Mouse (Mus musculus) heart, embryonic 14.5 days (tissue): ENCODE measurements around the gene Rtn4rl1. TPM values are rescaled to one million over a fixed set of nuclear protein-coding genes. Genes with fewer than 3 reads are reported as not detected.

Source experiments
- ATAC-seq: fragments of 200-750 bp; cut with Nextera tagmentation; 2 replicates; pipeline ENCODE4 v1.8.0; 2017; ENCODE audit warnings: low read depth, moderate TSS enrichment; ENCODE audit not compliant: insufficient number of reproducible peaks, insufficient read depth, low FRiP score
- H3K27ac ChIP-seq, 2 experiments: fragments of 200-500 bp in 1 of 2; fragments of 300-500 bp in 1 of 2; sonication (generic) in 1 of 2; replicated peaks in 1 of 2; 2 replicates each; pipeline ENCODE4 v1.5.1; 2012 to 2014; ENCODE audit warnings: low read depth in 2 of 2, low read length in 2 of 2, control low read depth in 1 of 2, mild to moderate bottlenecking in 1 of 2, mixed read lengths in 1 of 2; ENCODE audit not compliant: control insufficient read depth in 1 of 2, insufficient read depth in 1 of 2
- H3K27me3 ChIP-seq: fragments of 300-500 bp; sonication (generic); 2 replicates; pipeline ENCODE4 v1.6.1; 2014; ENCODE audit warnings: mild to moderate bottlenecking, low read length, control low read depth; ENCODE audit not compliant: control insufficient read depth, insufficient read depth
- H3K36me3 ChIP-seq: fragments of 300-500 bp; sonication (generic); 2 replicates; pipeline ENCODE4 v1.6.1; 2014; ENCODE audit warnings: mild to moderate bottlenecking, control low read depth, low read length, mixed read lengths; ENCODE audit not compliant: control insufficient read depth, insufficient read depth
- H3K4me1 ChIP-seq, 2 experiments: fragments of 200-500 bp in 1 of 2; fragments of 300-500 bp in 1 of 2; sonication (generic) in 1 of 2; 2 replicates each; pipeline ENCODE4 v1.6.1; 2012 to 2014; ENCODE audit warnings: low read length in 2 of 2, control low read depth in 1 of 2, mixed read lengths in 1 of 2; ENCODE audit not compliant: control insufficient read depth in 2 of 2, insufficient read depth in 2 of 2
- H3K4me2 ChIP-seq: fragments of 300-500 bp; sonication (generic); 2 replicates; pipeline ENCODE4 v1.6.1; 2014; ENCODE audit warnings: mild to moderate bottlenecking, low read length
- H3K4me3 ChIP-seq, 2 experiments: fragments of 200-500 bp in 1 of 2; fragments of 300-500 bp in 1 of 2; sonication (generic) in 1 of 2; 2 replicates each; pipeline ENCODE4 v1.5.1; 2012 to 2014; ENCODE audit warnings: low read length in 2 of 2, mild to moderate bottlenecking in 2 of 2, control low read depth in 1 of 2, low read depth in 1 of 2, moderate library complexity in 1 of 2; ENCODE audit not compliant: control insufficient read depth in 1 of 2, insufficient read depth in 1 of 2
- H3K9ac ChIP-seq: fragments of 300-500 bp; sonication (generic); 2 replicates; pipeline ENCODE4 v1.6.1; 2014; ENCODE audit warnings: mild to moderate bottlenecking, low read length
- H3K9me3 ChIP-seq: fragments of 300-500 bp; sonication (generic); 2 replicates; pipeline ENCODE4 v1.6.1; 2016; ENCODE audit warnings: low read length, control low read depth; ENCODE audit not compliant: control insufficient read depth
- WGBS: fragments of 180-500 bp; shearing (Covaris S2); extraction: QIAGEN DNeasy Blood & Tissue Kit; methylation state at CpG from one replicate; pipeline ENCODE4 v1.1.7; 2014; 5-methylcytosine and 5-hydroxymethylcytosine counted together
- polyA plus RNA-seq: library from polyadenylated mRNA; unstranded; fragments of >200 nt; fragmentation: Nextera tagmentation; extraction: Ambion mirVana; gene quantifications from 2 replicates; pipeline ENCODE4 v1.2.1, GENCODE M21; 2014

The Rtn4rl1 gene
- polyA plus RNA-seq, 1 experiment from 2014 or later, result 17.3 TPM

GRCm38 (mm10) chr11:75178011-75178410 lies 15.6 kb upstream of the Rtn4rl1 start:
- H3K27ac ChIP-seq, result peak overlapping the region in 1 of 2 experiments; percentile 75; a peak in 2 of 4 replicates

DNA sequence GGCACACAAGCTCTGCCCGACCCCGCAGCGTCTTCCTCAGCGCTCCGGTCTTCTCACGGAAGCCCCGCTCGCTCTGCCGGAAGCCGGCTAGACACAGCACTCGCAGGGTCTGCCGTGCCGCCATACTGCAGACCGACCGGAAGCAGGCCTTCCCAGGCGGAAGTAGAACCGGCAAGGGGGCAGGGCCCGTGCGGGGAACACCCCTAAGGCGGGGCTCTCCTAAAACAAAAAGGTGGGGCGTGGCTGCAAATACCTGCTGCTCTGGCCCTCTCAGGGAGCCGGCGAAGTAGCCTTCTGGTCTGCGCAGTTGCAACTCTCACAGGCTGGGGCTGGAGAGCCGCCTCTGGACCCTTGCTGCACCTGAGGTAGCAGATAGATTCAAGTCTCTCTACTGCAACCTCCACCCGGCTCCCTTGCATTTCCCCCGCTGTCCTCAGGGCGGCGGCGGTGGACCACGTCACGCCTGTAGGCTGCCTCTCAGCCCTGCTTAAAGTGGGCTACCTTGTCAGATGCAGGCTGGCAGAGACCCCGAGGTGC lies 14.8 kb upstream of the Rtn4rl1 start, which contains the start of gene Ovca2:
Gene Ovca2 (minus strand): TSS at position 164 of the 537 bp plus-strand sequence.
- H3K27ac ChIP-seq, result peak within 1 kb of the TSS; percentile 70 to 75
- peaks cover 60% of the 10 kb centered on the region for H3K36me3 ChIP-seq
- peak within 1 kb of the TSS; percentile 75 to 77 for H3K4me3 ChIP-seq
- peaks cover 8 to 19% of the 10 kb centered on the region in 2 experiments for H3K4me1 ChIP-seq
- ATAC-seq, result peak; percentile 88
- H3K9me3 ChIP-seq, result no peaks in the 10 kb centered on the region
- peak within 1 kb of the TSS; percentile 88 for H3K9ac ChIP-seq
- peak within 1 kb of the TSS; percentile 73 for H3K4me2 ChIP-seq
- no peaks in the 10 kb centered on the region for H3K27me3 ChIP-seq
- WGBS, result under 1% methylated on average over 32 of the region's 33 CpGs

More at GRCm38 (mm10) chr11:75178011-75178410, 15.6 kb upstream of the Rtn4rl1 start:
- H3K4me2 ChIP-seq, result peak overlapping the region; percentile 73
- H3K36me3 ChIP-seq, result peaks cover 52% of the 10 kb centered on the region
- H3K9ac ChIP-seq, result peak overlapping the region; percentile 88
- peaks cover 10 to 23% of the 10 kb centered on the region in 2 experiments for H3K4me1 ChIP-seq
- peaks cover 5% of the 10 kb centered on the region for H3K27me3 ChIP-seq
- WGBS, result 52% methylated on average over 12 of the region's 12 CpGs
- no peaks in the 10 kb centered on the region for H3K9me3 ChIP-seq
- no peak for ATAC-seq
- H3K4me3 ChIP-seq, result peak overlapping the region; percentile 75 to 77

GRCm38 (mm10) chr11:75183917-75184570 lies 9.5 kb upstream of the Rtn4rl1 start:
- no peak overlapping the region for H3K4me3 ChIP-seq
- H3K27me3 ChIP-seq, result no peaks in the 10 kb centered on the region
- H3K36me3 ChIP-seq, result peaks cover 60% of the 10 kb centered on the region
- no peak overlapping the region for H3K27ac ChIP-seq
- H3K9ac ChIP-seq, result no peak overlapping the region
- H3K4me1 ChIP-seq, result peaks cover 3 to 9% of the 10 kb centered on the region in 2 experiments
- 70% methylated on average over 2 of the region's 2 CpGs for WGBS
- H3K4me2 ChIP-seq, result no peak overlapping the region
- no peak for ATAC-seq
- H3K9me3 ChIP-seq, result no peaks in the 10 kb centered on the region

GRCm38 (mm10) chr11:75184573-75184972 lies 9.0 kb upstream of the Rtn4rl1 start:
- 92% methylated on average over 5 of the region's 5 CpGs for WGBS
- no peak for ATAC-seq

DNA sequence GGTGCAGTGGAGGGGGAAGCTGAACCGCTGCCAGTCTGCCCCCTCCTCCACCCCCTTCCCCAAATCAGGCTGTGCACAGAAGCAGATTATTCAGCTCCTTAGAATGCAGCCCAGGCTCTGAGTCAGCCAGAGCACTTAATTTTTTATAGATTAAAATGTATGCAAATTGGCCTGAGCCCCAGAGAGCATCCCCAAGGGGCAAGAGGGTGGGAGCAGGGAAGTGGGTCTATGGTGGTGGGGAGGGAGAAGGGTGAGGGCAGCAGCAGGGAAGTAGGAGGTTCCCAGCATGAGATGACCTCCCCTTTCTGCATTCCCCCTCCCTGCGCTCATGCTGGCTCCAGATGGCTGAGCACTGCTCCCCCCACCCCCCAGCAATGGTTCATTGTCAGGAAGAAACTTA lies 8.6 kb upstream of the Rtn4rl1 start:
- no peak for ATAC-seq
- WGBS, result 88% methylated on average over 2 of the region's 2 CpGs
- H3K9me3 ChIP-seq, result no peaks in the 10 kb centered on the region
- H3K4me2 ChIP-seq, result no peak overlapping the region
- H3K27ac ChIP-seq, result no peak overlapping the region
- no peak overlapping the region for H3K9ac ChIP-seq
- H3K4me3 ChIP-seq, result no peak overlapping the region
- H3K4me1 ChIP-seq, result peaks cover 0 to 11% of the 10 kb centered on the region in 2 experiments; a peak in 2 of 4 replicates
- no peaks in the 10 kb centered on the region for H3K27me3 ChIP-seq
- peaks cover 58% of the 10 kb centered on the region for H3K36me3 ChIP-seq

More at GRCm38 (mm10) chr11:75184573-75184972, 9.0 kb upstream of the Rtn4rl1 start:
- Histone ChIP-seq H3K27me3 (no peaks in the 10 kb centered on the region), H3K9ac (no peak overlapping the region), H3K4me3 (no peak overlapping the region), H3K36me3 (peaks cover 60% of the 10 kb centered on the region), H3K9me3 (no peaks in the 10 kb centered on the region), H3K4me2 (no peak overlapping the region), H3K27ac (no peak overlapping the region), H3K4me1 (peaks cover under 1 to 9% of the 10 kb centered on the region in 2 experiments; a peak in 3 of 4 replicates)

DNA sequence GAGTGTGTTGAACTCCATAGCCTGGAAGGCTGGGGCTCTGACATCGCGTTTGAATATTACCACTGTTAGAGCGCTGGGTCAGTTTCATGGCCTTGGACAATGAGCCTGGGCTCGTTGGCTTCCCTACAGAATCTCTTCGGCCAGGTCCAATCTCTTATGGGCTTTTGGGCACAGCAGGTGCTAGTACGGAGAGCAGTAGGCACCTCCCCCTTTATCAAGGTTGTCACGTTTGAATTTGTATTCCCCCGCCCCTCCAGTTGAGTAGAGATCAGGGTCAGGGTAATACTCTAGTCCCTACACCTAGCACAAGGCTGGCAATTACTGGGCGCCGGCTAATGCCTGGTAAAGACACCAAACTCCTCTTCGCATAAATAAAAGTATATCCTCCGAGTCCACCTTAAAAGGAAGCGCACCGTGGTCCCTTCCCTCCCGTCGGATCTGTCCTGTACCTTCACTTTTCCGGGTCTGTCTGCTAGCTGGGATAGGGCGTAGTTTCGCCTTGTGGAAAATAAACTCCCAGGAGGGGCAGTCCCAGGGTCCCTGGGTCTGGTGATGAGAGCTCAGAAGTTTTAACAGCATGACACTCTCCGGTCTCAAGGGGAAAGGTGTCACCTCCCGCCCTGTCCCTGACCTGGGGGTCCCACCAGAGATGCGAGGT lies 3.7 kb upstream of the Rtn4rl1 start:
- Histone ChIP-seq H3K27me3 (peaks cover 12% of the 10 kb centered on the region; the same call in 1 of the 2 replicates), H3K9ac (peak overlapping the region; percentile 79), H3K9me3 (no peaks in the 10 kb centered on the region), H3K4me2 (peak overlapping the region; percentile 94), H3K27ac (peak overlapping the region; percentile 12 to 74; a peak in 3 of 4 replicates), H3K4me1 (peaks cover 18 to 37% of the 10 kb centered on the region in 2 experiments), H3K36me3 (peaks cover 10% of the 10 kb centered on the region), H3K4me3 (peak overlapping the region; percentile 74 to 86)
- WGBS, result under 1% methylated on average over 22 of the region's 22 CpGs
- ATAC-seq, result no peak; the same call in 1 of the 2 replicates

DNA sequence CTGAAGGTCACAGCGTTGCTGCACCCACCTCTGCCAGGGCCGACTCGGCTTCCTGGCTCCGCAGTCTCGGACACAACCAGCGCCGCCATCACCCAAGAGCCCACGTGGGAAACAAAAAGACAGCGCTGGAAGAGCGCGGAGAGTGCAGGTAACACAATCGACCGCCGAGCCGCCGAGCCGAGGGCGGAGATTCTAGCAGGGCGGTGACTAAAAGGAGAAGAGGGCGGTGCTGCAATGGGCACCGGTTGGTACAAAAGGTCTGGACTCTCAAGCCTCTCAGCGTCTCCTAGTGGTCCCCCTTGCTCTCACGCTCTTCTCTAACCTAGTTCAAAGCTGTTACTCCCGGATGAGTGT lies 3.2 kb upstream of the Rtn4rl1 start:
- Histone ChIP-seq H3K9ac (peak overlapping the region; percentile 79), H3K4me1 (peaks cover 18 to 39% of the 10 kb centered on the region in 2 experiments), H3K27ac (peak overlapping the region; percentile 12 to 74), H3K27me3 (peaks cover 17% of the 10 kb centered on the region; the same call in 1 of the 2 replicates), H3K4me2 (peak overlapping the region; percentile 94), H3K36me3 (peaks cover 5% of the 10 kb centered on the region), H3K4me3 (peak overlapping the region; percentile 74 to 86), H3K9me3 (no peaks in the 10 kb centered on the region)
- WGBS, result under 1% methylated on average over 24 of the region's 24 CpGs
- peak; percentile 59 for ATAC-seq
